Mouse (Mus musculus) spleen, adult 2 months (tissue): ENCODE results near the gene Ythdf2. TPM values are rescaled to one million over a fixed set of nuclear protein-coding genes. Genes with fewer than 3 reads are reported as not detected.

Experiments used
- DNase-seq, 2 experiments: peaks; one replicate each; pipeline versions ENCODE4 v3.0.0 to v3.0.0-alpha.2; 2012 to 2021; ENCODE audit warnings: low spot score in 2 of 2, low read depth in 1 of 2
- H3K27ac ChIP-seq: fragments of 200-500 bp; 2 replicates; pipeline ENCODE4 v1.5.1; 2012; ENCODE audit warnings: low read length, inconsistent platforms; ENCODE audit not compliant: insufficient read depth
- H3K27me3 ChIP-seq: fragments of 200-500 bp; 2 replicates; pipeline ENCODE4 v1.6.1; 2012; ENCODE audit warnings: mild to moderate bottlenecking, moderate library complexity, low read length, inconsistent platforms; ENCODE audit not compliant: control insufficient read depth, insufficient read depth
- H3K36me3 ChIP-seq: fragments of 200-500 bp; 2 replicates; pipeline ENCODE4 v1.6.1; 2012; ENCODE audit warnings: mild to moderate bottlenecking, low read length, inconsistent platforms; ENCODE audit not compliant: control insufficient read depth, insufficient read depth
- H3K4me1 ChIP-seq: fragments of 200-500 bp; 2 replicates; pipeline ENCODE4 v1.6.1; 2011; ENCODE audit warnings: inconsistent platforms; ENCODE audit not compliant: control insufficient read depth, insufficient read depth, insufficient read length
- H3K4me3 ChIP-seq: fragments of 200-500 bp; 2 replicates; pipeline ENCODE4 v1.5.1; 2011; ENCODE audit warnings: mild to moderate bottlenecking, inconsistent platforms; ENCODE audit not compliant: insufficient read depth, insufficient read length; ENCODE audit errors: extremely low read depth
- CTCF ChIP-seq: fragments of 200-500 bp; IDR thresholded peaks from 2 replicates; pipeline ENCODE4 v1.5.1; 2011; ENCODE audit warnings: mild to moderate bottlenecking, inconsistent platforms; ENCODE audit not compliant: insufficient read depth, insufficient read length, insufficient replicate concordance; ENCODE audit errors: extremely low read depth
- POLR2A ChIP-seq: fragments of 200-500 bp; IDR thresholded peaks from 2 replicates; pipeline ENCODE4 v1.6.1; 2011; ENCODE audit warnings: low read depth, low read length, inconsistent platforms
- WGBS: fragments of 180-500 bp; shearing (Covaris S2); methylation state at CpG from one replicate; pipeline ENCODE4 v1.1.7; 2018; 5-methylcytosine and 5-hydroxymethylcytosine counted together
- polyA plus RNA-seq: library from polyadenylated mRNA; depleted of rRNA; stranded (reverse); fragments of >200 nt; gene quantifications from 2 replicates; pipeline ENCODE4 v1.2.3, GENCODE M21; 2012

The Ythdf2 gene
- polyA plus RNA-seq, 1 experiment: 11.9 TPM

GRCm38 (mm10) chr4:132176474-132176873, 35.6 kb downstream of the Ythdf2 start:
- no peak for TF ChIP-seq CTCF
- no peak for TF ChIP-seq POLR2A
- Histone ChIP-seq H3K27me3 (no peaks in the 10 kb centered on the region), H3K4me1 (no peaks in the 10 kb centered on the region; the same call in 1 of the 2 replicates), H3K27ac (no peak overlapping the region), H3K36me3 (no peaks in the 10 kb centered on the region), H3K4me3 (no peak overlapping the region)
- 71% methylated on average over 10 of the region's 10 CpGs for WGBS
- DNase-seq: no peak

- Histone ChIP-seq H3K27ac (no peak overlapping the region), H3K4me3 (no peak overlapping the region), H3K27me3 (no peaks in the 10 kb centered on the region), H3K36me3 (no peaks in the 10 kb centered on the region), H3K4me1 (no peaks in the 10 kb centered on the region)
- no peak for DNase-seq
- WGBS: 71% methylated on average over 7 of the region's 7 CpGs
- no peak for TF ChIP-seq CTCF
- TF ChIP-seq POLR2A: no peak
Measured at GRCm38 (mm10) chr4:132170891-132171290, 41.2 kb downstream of the Ythdf2 start.

- TF ChIP-seq CTCF: no peak
- no peak for TF ChIP-seq POLR2A
- no peaks in the 10 kb centered on the region for H3K36me3 ChIP-seq
- H3K4me1 ChIP-seq: no peaks in the 10 kb centered on the region
- H3K27ac ChIP-seq: no peak overlapping the region
- 72% methylated on average over 5 of the region's 5 CpGs for WGBS
- DNase-seq: no peak
- no peak overlapping the region for H3K4me3 ChIP-seq
- H3K27me3 ChIP-seq: no peaks in the 10 kb centered on the region
Measured at GRCm38 (mm10) chr4:132169761-132170160, 42.3 kb downstream of the Ythdf2 start.

- DNase-seq: no peak
- Histone ChIP-seq H3K36me3 (no peaks in the 10 kb centered on the region), H3K27ac (no peak overlapping the region), H3K4me1 (no peaks in the 10 kb centered on the region), H3K4me3 (no peak overlapping the region), H3K27me3 (no peaks in the 10 kb centered on the region)
- 92% methylated on average over 3 of the region's 3 CpGs for WGBS
- no peak for TF ChIP-seq POLR2A
- no peak for TF ChIP-seq CTCF
Measured at GRCm38 (mm10) chr4:132169271-132169670, 42.8 kb downstream of the Ythdf2 start.

- Histone ChIP-seq H3K4me1 (no peaks in the 10 kb centered on the region), H3K27ac (no peak overlapping the region), H3K4me3 (no peak overlapping the region), H3K36me3 (no peaks in the 10 kb centered on the region), H3K27me3 (no peaks in the 10 kb centered on the region)
- 90% methylated on average over 3 of the region's 3 CpGs for WGBS
- DNase-seq: no peak
- TF ChIP-seq POLR2A (no peak), CTCF (no peak)
Measured at GRCm38 (mm10) chr4:132167436-132167835, 44.7 kb downstream of the Ythdf2 start.

- no peaks in the 10 kb centered on the region for H3K4me1 ChIP-seq
- no peak overlapping the region for H3K27ac ChIP-seq
- 82% methylated on average over 16 of the region's 16 CpGs for WGBS
- no peaks in the 10 kb centered on the region for H3K36me3 ChIP-seq
- H3K4me3 ChIP-seq: no peak overlapping the region
- TF ChIP-seq CTCF: no peak
- no peak for TF ChIP-seq POLR2A
- H3K27me3 ChIP-seq: no peaks in the 10 kb centered on the region
- DNase-seq: no peak
Measured at GRCm38 (mm10) chr4:132166350-132167290, 45.5 kb downstream of the Ythdf2 start.

- Histone ChIP-seq H3K36me3 (no peaks in the 10 kb centered on the region), H3K4me3 (no peak overlapping the region), H3K27ac (no peak overlapping the region), H3K27me3 (no peaks in the 10 kb centered on the region), H3K4me1 (no peaks in the 10 kb centered on the region)
- DNase-seq: no peak
- no peak for TF ChIP-seq CTCF
- no peak for TF ChIP-seq POLR2A
- WGBS: 87% methylated on average over 14 of the region's 14 CpGs
Measured at GRCm38 (mm10) chr4:132165691-132166090, 46.4 kb downstream of the Ythdf2 start.
